Mouse (Mus musculus) intestine, embryonic 14.5 days (tissue): ENCODE measurements at regions not wholly inside any gene's neighbourhood (a gene's known extent, or its start where the extent isn't known, plus 50 kb on each side); places are given as distances from the start of the nearest gene placed in this dataset.

ENCODE experiments used
- ATAC-seq: fragments of 200-750 bp; cut with Nextera tagmentation; replicated peaks from 2 replicates; pipeline ENCODE4 v1.8.0; 2017; ENCODE audit warnings: low read depth, moderate number of reproducible peaks, moderate TSS enrichment, moderate library complexity; ENCODE audit not compliant: low FRiP score, low TSS enrichment
- DNase-seq: peaks from one replicate; pipeline ENCODE4 v3.0.0-alpha.2; 2018; ENCODE audit warnings: low spot score
- H3K27ac ChIP-seq: fragments of 300-500 bp; sonication (generic); 2 replicates; pipeline ENCODE4 v1.5.1; 2014; ENCODE audit warnings: low read depth, mild to moderate bottlenecking, control low read depth
- H3K27me3 ChIP-seq: fragments of 300-500 bp; sonication (generic); replicated peaks from 2 replicates; pipeline ENCODE4 v1.6.1; 2014; ENCODE audit warnings: low read length, control low read depth; ENCODE audit not compliant: control insufficient read depth, insufficient read depth
- H3K36me3 ChIP-seq: fragments of 300-500 bp; sonication (generic); 2 replicates; pipeline ENCODE4 v1.6.1; 2014; ENCODE audit warnings: low read length, control low read depth; ENCODE audit not compliant: control insufficient read depth, insufficient read depth
- H3K4me1 ChIP-seq: fragments of 300-500 bp; sonication (generic); replicated peaks from 2 replicates; pipeline ENCODE4 v1.6.1; 2014; ENCODE audit warnings: low read length, control low read depth, mixed read lengths; ENCODE audit not compliant: control insufficient read depth, insufficient read depth
- H3K4me2 ChIP-seq: fragments of 300-500 bp; sonication (generic); 2 replicates; pipeline ENCODE4 v1.6.1; 2014; ENCODE audit warnings: low read length
- H3K4me3 ChIP-seq: fragments of 300-500 bp; sonication (generic); 2 replicates; pipeline ENCODE4 v1.5.1; 2014; ENCODE audit warnings: low read depth, low read length, control low read depth, mixed read lengths
- H3K9ac ChIP-seq: fragments of 300-500 bp; sonication (generic); 2 replicates; pipeline ENCODE4 v1.6.1; 2014; ENCODE audit warnings: mild to moderate bottlenecking, low read length
- H3K9me3 ChIP-seq: fragments of 300-500 bp; sonication (generic); 2 replicates; pipeline ENCODE4 v1.6.1; 2016; ENCODE audit warnings: low read length, control low read depth; ENCODE audit not compliant: control insufficient read depth
- WGBS: fragments of 180-500 bp; shearing (Covaris S2); extraction: QIAGEN DNeasy Blood & Tissue Kit; methylation state at CpG from one replicate; pipeline ENCODE4 v1.1.7; 2014; 5-methylcytosine and 5-hydroxymethylcytosine counted together

GRCm38 (mm10) chr11:45190601-45191370, 573.7 kb downstream of the Ebf1 start:
- ATAC-seq = no peak
- H3K9ac ChIP-seq = no peak overlapping the region
- H3K9me3 ChIP-seq = no peaks in the 10 kb centered on the region
- H3K4me2 ChIP-seq = no peak overlapping the region
- 51% methylated on average over 14 of the region's 14 CpGs for WGBS
- no peaks in the 10 kb centered on the region for H3K36me3 ChIP-seq
- DNase-seq = no peak
- H3K27ac ChIP-seq = no peak overlapping the region
- no peaks in the 10 kb centered on the region for H3K27me3 ChIP-seq
- H3K4me1 ChIP-seq = no peaks in the 10 kb centered on the region
- no peak overlapping the region for H3K4me3 ChIP-seq

- no peak overlapping the region for H3K27ac ChIP-seq
- H3K36me3 ChIP-seq = no peaks in the 10 kb centered on the region
- no peaks in the 10 kb centered on the region for H3K9me3 ChIP-seq
- DNase-seq = no peak
- H3K27me3 ChIP-seq = no peaks in the 10 kb centered on the region
- no peak overlapping the region for H3K4me2 ChIP-seq
- no peak for ATAC-seq
- H3K4me1 ChIP-seq = no peaks in the 10 kb centered on the region
- no peak overlapping the region for H3K9ac ChIP-seq
- H3K4me3 ChIP-seq = no peak overlapping the region
- 56% methylated on average over 12 of the region's 12 CpGs for WGBS
These were observed 574.5 kb downstream of the Ebf1 start for GRCm38 (mm10) chr11:45191392-45192189.

- H3K4me2 ChIP-seq = no peak overlapping the region
- H3K4me1 ChIP-seq = no peaks in the 10 kb centered on the region
- 86% methylated on average over 5 of the region's 5 CpGs for WGBS
- no peak overlapping the region for H3K27ac ChIP-seq
- no peaks in the 10 kb centered on the region for H3K9me3 ChIP-seq
- DNase-seq = no peak
- ATAC-seq = no peak
- no peak overlapping the region for H3K4me3 ChIP-seq
- no peak overlapping the region for H3K9ac ChIP-seq
- no peaks in the 10 kb centered on the region for H3K36me3 ChIP-seq
- no peaks in the 10 kb centered on the region for H3K27me3 ChIP-seq
These were observed 576.2 kb downstream of the Ebf1 start for GRCm38 (mm10) chr11:45193319-45193718.

GRCm38 (mm10) chr11:45199520-45199919, 582.4 kb downstream of the Ebf1 start:
- Histone ChIP-seq H3K27me3 (no peaks in the 10 kb centered on the region), H3K9ac (no peak overlapping the region), H3K27ac (no peak overlapping the region), H3K4me2 (no peak overlapping the region), H3K4me1 (no peaks in the 10 kb centered on the region), H3K9me3 (no peaks in the 10 kb centered on the region), H3K36me3 (no peaks in the 10 kb centered on the region), H3K4me3 (no peak overlapping the region)
- DNase-seq = no peak
- 80% methylated on average over 4 of the region's 4 CpGs for WGBS
- ATAC-seq = no peak

GRCm38 (mm10) chr11:45200714-45201405, 583.7 kb downstream of the Ebf1 start:
- Histone ChIP-seq H3K4me2 (no peak overlapping the region), H3K4me1 (no peaks in the 10 kb centered on the region), H3K36me3 (no peaks in the 10 kb centered on the region), H3K27ac (no peak overlapping the region), H3K9me3 (no peaks in the 10 kb centered on the region), H3K27me3 (no peaks in the 10 kb centered on the region), H3K9ac (no peak overlapping the region), H3K4me3 (no peak overlapping the region)
- no peak for ATAC-seq
- DNase-seq = no peak
- 64% methylated on average over 9 of the region's 9 CpGs for WGBS

- Histone ChIP-seq H3K27ac (no peak overlapping the region), H3K4me2 (no peak overlapping the region), H3K36me3 (no peaks in the 10 kb centered on the region), H3K4me1 (no peaks in the 10 kb centered on the region), H3K9ac (no peak overlapping the region), H3K4me3 (no peak overlapping the region), H3K9me3 (no peaks in the 10 kb centered on the region), H3K27me3 (no peaks in the 10 kb centered on the region)
- DNase-seq (no peak), ATAC-seq (no peak)
- WGBS = 75% methylated on average over 5 of the region's 5 CpGs
These were observed 586.3 kb downstream of the Ebf1 start for GRCm38 (mm10) chr11:45203446-45203845.

- Histone ChIP-seq H3K4me3 (no peak overlapping the region), H3K27ac (no peak overlapping the region), H3K36me3 (no peaks in the 10 kb centered on the region), H3K4me2 (no peak overlapping the region), H3K9ac (no peak overlapping the region), H3K9me3 (no peaks in the 10 kb centered on the region), H3K4me1 (no peaks in the 10 kb centered on the region), H3K27me3 (no peaks in the 10 kb centered on the region)
- ATAC-seq = no peak
- DNase-seq = no peak
- 79% methylated on average over 8 of the region's 8 CpGs for WGBS
These were observed 589.8 kb downstream of the Ebf1 start for GRCm38 (mm10) chr11:45206611-45207525.

GRCm38 (mm10) chr11:45214096-45214495, 597.0 kb downstream of the Ebf1 start:
- Histone ChIP-seq H3K4me1 (no peaks in the 10 kb centered on the region), H3K27me3 (no peaks in the 10 kb centered on the region), H3K9me3 (no peaks in the 10 kb centered on the region), H3K27ac (no peak overlapping the region), H3K4me3 (no peak overlapping the region), H3K9ac (no peak overlapping the region), H3K4me2 (no peak overlapping the region), H3K36me3 (no peaks in the 10 kb centered on the region)
- no peak for ATAC-seq
- WGBS = 53% methylated on average over 1 of the region's 1 CpGs
- DNase-seq = no peak
